Mouse (Mus musculus): ENCODE measurements at regions not wholly inside any gene's neighbourhood (a gene's known extent, or its start where the extent isn't known, plus 50 kb on each side); places are given as distances from the start of the nearest gene placed in this dataset.

DNA sequence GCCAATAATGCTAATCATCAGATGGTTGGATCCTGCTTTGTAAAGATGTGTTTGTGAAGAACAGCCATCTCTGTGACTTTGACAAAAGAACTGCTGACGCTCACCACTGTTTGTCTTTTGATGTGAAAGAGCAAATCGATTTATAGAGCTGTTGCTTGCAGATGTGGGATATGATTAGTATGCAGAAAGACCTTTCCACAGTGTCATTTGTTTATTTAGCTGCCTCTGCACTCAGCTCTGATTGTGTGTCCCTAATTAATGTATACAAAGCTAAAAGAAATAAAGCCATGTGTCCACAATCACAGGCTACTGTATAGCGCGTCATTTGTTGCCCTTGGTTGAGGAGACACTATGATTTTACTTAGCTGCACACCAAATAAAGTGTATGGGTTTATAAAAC is 343.6 kb downstream of the Rpl36a-ps1 start:
- no peaks in the 10 kb centered on the region for H3K9me3 ChIP-seq (ENCODE audit: control insufficient read depth, low read length)

GRCm38 (mm10) chr14:98647614-98648013 is 346.5 kb downstream of the Rpl36a-ps1 start:
- no peak for ATAC-seq (ENCODE audit: insufficient number of reproducible peaks, insufficient read depth, low FRiP score, low read depth)
- Histone ChIP-seq H3K4me2 (ENCODE audit: low read length) (no peak overlapping the region), H3K4me3 (ENCODE audit: control insufficient read depth in 1 of 2, insufficient read depth in 1 of 2, low read depth in 1 of 2, low read length in 2 of 2) (no peak overlapping the region), H3K36me3 (ENCODE audit: control insufficient read depth, insufficient read depth, low read length) (no peaks in the 10 kb centered on the region), H3K9ac (ENCODE audit: low read length) (no peak overlapping the region), H3K4me1 (ENCODE audit: control insufficient read depth in 2 of 2, insufficient read depth in 2 of 2, low read length in 2 of 2) (no peaks in the 10 kb centered on the region), H3K9me3 (ENCODE audit: control insufficient read depth, low read length) (no peaks in the 10 kb centered on the region), H3K27me3 (ENCODE audit: control insufficient read depth, insufficient read depth, low read length) (no peaks in the 10 kb centered on the region), H3K27ac (replicated peaks in 1 of 2; ENCODE audit: control insufficient read depth in 1 of 2, insufficient read depth in 1 of 2, low read depth in 2 of 2, low read length in 2 of 2) (no peak overlapping the region)
- 81% methylated on average over 4 of the region's 4 CpGs for WGBS

More for the DNA sequence above, 343.6 kb downstream of the Rpl36a-ps1 start:
- H3K9ac ChIP-seq (ENCODE audit: low read length), result no peak overlapping the region
- H3K27me3 ChIP-seq (ENCODE audit: control insufficient read depth, insufficient read depth, low read length), result no peaks in the 10 kb centered on the region
- H3K4me2 ChIP-seq (ENCODE audit: low read length), result no peak overlapping the region
- H3K27ac ChIP-seq (replicated peaks in 1 of 2; ENCODE audit: control insufficient read depth in 1 of 2, insufficient read depth in 1 of 2, low read depth in 2 of 2, low read length in 2 of 2), result no peak overlapping the region
- no peak overlapping the region for H3K4me3 ChIP-seq (ENCODE audit: control insufficient read depth in 1 of 2, insufficient read depth in 1 of 2, low read depth in 1 of 2, low read length in 2 of 2)
- no peaks in the 10 kb centered on the region for H3K36me3 ChIP-seq (ENCODE audit: control insufficient read depth, insufficient read depth, low read length)
- H3K4me1 ChIP-seq (ENCODE audit: control insufficient read depth in 2 of 2, insufficient read depth in 2 of 2, low read length in 2 of 2), result no peaks in the 10 kb centered on the region
- WGBS, result 80% methylated on average over 4 of the region's 4 CpGs
- no peak for ATAC-seq (ENCODE audit: insufficient number of reproducible peaks, insufficient read depth, low FRiP score, low read depth)

- Histone ChIP-seq H3K4me1 (ENCODE audit: control insufficient read depth in 2 of 2, insufficient read depth in 2 of 2, low read length in 2 of 2) (no peaks in the 10 kb centered on the region), H3K4me3 (ENCODE audit: control insufficient read depth in 1 of 2, insufficient read depth in 1 of 2, low read depth in 1 of 2, low read length in 2 of 2) (no peak overlapping the region), H3K9me3 (ENCODE audit: control insufficient read depth, low read length) (no peaks in the 10 kb centered on the region), H3K9ac (ENCODE audit: low read length) (no peak overlapping the region), H3K27ac (replicated peaks in 1 of 2; ENCODE audit: control insufficient read depth in 1 of 2, insufficient read depth in 1 of 2, low read depth in 2 of 2, low read length in 2 of 2) (no peak overlapping the region), H3K4me2 (ENCODE audit: low read length) (no peak overlapping the region), H3K27me3 (ENCODE audit: control insufficient read depth, insufficient read depth, low read length) (no peaks in the 10 kb centered on the region), H3K36me3 (ENCODE audit: control insufficient read depth, insufficient read depth, low read length) (no peaks in the 10 kb centered on the region)
- no peak for ATAC-seq (ENCODE audit: insufficient number of reproducible peaks, insufficient read depth, low FRiP score, low read depth)
- 70% methylated on average over 1 of the region's 1 CpGs for WGBS
Measured at GRCm38 (mm10) chr14:98643756-98644155, 350.4 kb downstream of the Rpl36a-ps1 start.

DNA sequence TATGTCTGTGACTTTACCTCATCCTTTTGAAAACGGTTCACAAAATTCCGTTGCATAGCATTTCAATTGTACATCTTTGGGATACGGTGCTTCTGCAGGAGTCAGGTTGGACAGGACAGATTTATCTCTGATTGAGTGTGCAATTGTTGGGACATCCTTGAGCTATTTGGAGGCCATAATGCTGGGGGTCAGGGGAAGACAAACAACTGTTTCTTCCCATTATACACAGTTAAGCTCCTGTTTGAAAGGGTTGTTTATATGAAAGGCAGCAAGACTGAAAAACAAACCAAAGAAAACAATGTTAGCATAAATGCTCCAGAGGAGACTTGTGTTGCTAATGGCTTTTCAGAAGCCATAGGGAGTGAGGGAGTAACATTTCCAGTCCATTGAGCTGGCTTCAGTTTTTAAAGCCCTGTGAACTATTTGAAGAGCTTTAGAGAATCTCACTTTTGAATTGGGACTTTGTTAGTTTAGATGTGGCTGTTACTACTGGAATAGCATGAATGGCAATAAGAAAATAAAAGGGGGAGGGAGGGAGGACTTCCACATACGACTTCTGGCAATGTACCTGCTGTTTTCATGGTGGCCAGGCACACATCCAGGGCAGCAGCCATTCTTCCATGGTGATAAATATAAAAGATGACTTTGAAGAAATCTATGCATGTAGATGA is 351.3 kb downstream of the Rpl36a-ps1 start:
- Histone ChIP-seq H3K4me2 (ENCODE audit: low read length) (no peak overlapping the region), H3K4me3 (ENCODE audit: control insufficient read depth in 1 of 2, insufficient read depth in 1 of 2, low read depth in 1 of 2, low read length in 2 of 2) (no peak overlapping the region), H3K36me3 (ENCODE audit: control insufficient read depth, insufficient read depth, low read length) (no peaks in the 10 kb centered on the region), H3K9ac (ENCODE audit: low read length) (no peak overlapping the region), H3K27me3 (ENCODE audit: control insufficient read depth, insufficient read depth, low read length) (no peaks in the 10 kb centered on the region), H3K4me1 (ENCODE audit: control insufficient read depth in 2 of 2, insufficient read depth in 2 of 2, low read length in 2 of 2) (no peaks in the 10 kb centered on the region), H3K27ac (replicated peaks in 1 of 2; ENCODE audit: control insufficient read depth in 1 of 2, insufficient read depth in 1 of 2, low read depth in 2 of 2, low read length in 2 of 2) (no peak overlapping the region), H3K9me3 (ENCODE audit: control insufficient read depth, low read length) (no peaks in the 10 kb centered on the region)
- WGBS, result 72% methylated on average over 4 of the region's 4 CpGs
- ATAC-seq (ENCODE audit: insufficient number of reproducible peaks, insufficient read depth, low FRiP score, low read depth), result no peak

- Histone ChIP-seq H3K27ac (replicated peaks in 1 of 2; ENCODE audit: control insufficient read depth in 1 of 2, insufficient read depth in 1 of 2, low read depth in 2 of 2, low read length in 2 of 2) (no peak overlapping the region), H3K4me3 (ENCODE audit: control insufficient read depth in 1 of 2, insufficient read depth in 1 of 2, low read depth in 1 of 2, low read length in 2 of 2) (no peak overlapping the region), H3K27me3 (ENCODE audit: control insufficient read depth, insufficient read depth, low read length) (no peaks in the 10 kb centered on the region), H3K4me2 (ENCODE audit: low read length) (no peak overlapping the region), H3K36me3 (ENCODE audit: control insufficient read depth, insufficient read depth, low read length) (no peaks in the 10 kb centered on the region), H3K4me1 (ENCODE audit: control insufficient read depth in 2 of 2, insufficient read depth in 2 of 2, low read length in 2 of 2) (peaks cover 0 to 3% of the 10 kb centered on the region in 2 experiments; a peak in 2 of 4 replicates), H3K9me3 (ENCODE audit: control insufficient read depth, low read length) (no peaks in the 10 kb centered on the region), H3K9ac (ENCODE audit: low read length) (no peak overlapping the region)
- no peak for ATAC-seq (ENCODE audit: insufficient number of reproducible peaks, insufficient read depth, low FRiP score, low read depth)
- WGBS, result 68% methylated on average over 4 of the region's 4 CpGs
Measured at GRCm38 (mm10) chr14:98629026-98629425, 365.1 kb downstream of the Rpl36a-ps1 start.

DNA sequence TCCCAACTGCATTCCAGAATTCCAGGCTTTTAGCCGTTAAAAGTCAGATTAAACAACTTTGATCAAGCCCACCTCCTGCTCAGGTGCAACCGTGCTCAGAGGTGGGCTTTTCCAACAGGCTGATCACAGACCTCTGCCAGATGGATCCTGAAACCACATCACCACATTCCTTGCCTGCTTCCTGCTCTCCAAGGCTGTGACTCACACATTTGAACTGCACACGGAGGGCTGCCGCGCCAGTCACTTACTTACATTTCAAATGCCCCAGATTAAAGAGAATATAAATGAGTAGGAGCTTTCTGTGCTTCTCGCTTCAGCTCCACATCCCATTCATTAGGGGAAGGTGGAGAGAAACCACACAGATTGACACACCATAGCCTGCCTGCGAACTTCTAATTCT is 367.6 kb downstream of the Rpl36a-ps1 start:
- ATAC-seq (ENCODE audit: insufficient number of reproducible peaks, insufficient read depth, low FRiP score, low read depth), result no peak

GRCm38 (mm10) chr14:98625867-98626266 is 368.3 kb downstream of the Rpl36a-ps1 start:
- Histone ChIP-seq H3K9me3 (ENCODE audit: control insufficient read depth, low read length) (no peaks in the 10 kb centered on the region), H3K4me3 (ENCODE audit: control insufficient read depth in 1 of 2, insufficient read depth in 1 of 2, low read depth in 1 of 2, low read length in 2 of 2) (no peak overlapping the region), H3K4me2 (ENCODE audit: low read length) (no peak overlapping the region), H3K27ac (replicated peaks in 1 of 2; ENCODE audit: control insufficient read depth in 1 of 2, insufficient read depth in 1 of 2, low read depth in 2 of 2, low read length in 2 of 2) (no peak overlapping the region), H3K27me3 (ENCODE audit: control insufficient read depth, insufficient read depth, low read length) (no peaks in the 10 kb centered on the region), H3K36me3 (ENCODE audit: control insufficient read depth, insufficient read depth, low read length) (no peaks in the 10 kb centered on the region), H3K4me1 (ENCODE audit: control insufficient read depth in 2 of 2, insufficient read depth in 2 of 2, low read length in 2 of 2) (peaks cover 0 to 3% of the 10 kb centered on the region in 2 experiments; a peak in 2 of 4 replicates), H3K9ac (ENCODE audit: low read length) (no peak overlapping the region)
- ATAC-seq (ENCODE audit: insufficient number of reproducible peaks, insufficient read depth, low FRiP score, low read depth), result no peak
- 81% methylated on average over 4 of the region's 4 CpGs for WGBS

More for the DNA sequence above, 367.6 kb downstream of the Rpl36a-ps1 start:
- H3K27me3 ChIP-seq (ENCODE audit: control insufficient read depth, insufficient read depth, low read length), result no peaks in the 10 kb centered on the region
- H3K4me3 ChIP-seq (ENCODE audit: control insufficient read depth in 1 of 2, insufficient read depth in 1 of 2, low read depth in 1 of 2, low read length in 2 of 2), result peak overlapping the region in 1 of 2 experiments; percentile 3; a peak in 1 of 4 replicates
- no peaks in the 10 kb centered on the region for H3K9me3 ChIP-seq (ENCODE audit: control insufficient read depth, low read length)
- H3K36me3 ChIP-seq (ENCODE audit: control insufficient read depth, insufficient read depth, low read length), result no peaks in the 10 kb centered on the region
- peaks cover 0 to 3% of the 10 kb centered on the region in 2 experiments; a peak in 2 of 4 replicates for H3K4me1 ChIP-seq (ENCODE audit: control insufficient read depth in 2 of 2, insufficient read depth in 2 of 2, low read length in 2 of 2)
- WGBS, result 10% methylated on average over 7 of the region's 7 CpGs
- no peak overlapping the region for H3K27ac ChIP-seq (replicated peaks in 1 of 2; ENCODE audit: control insufficient read depth in 1 of 2, insufficient read depth in 1 of 2, low read depth in 2 of 2, low read length in 2 of 2)
- peak overlapping the region; percentile 49 for H3K4me2 ChIP-seq (ENCODE audit: low read length)
- H3K9ac ChIP-seq (ENCODE audit: low read length), result no peak overlapping the region

DNA sequence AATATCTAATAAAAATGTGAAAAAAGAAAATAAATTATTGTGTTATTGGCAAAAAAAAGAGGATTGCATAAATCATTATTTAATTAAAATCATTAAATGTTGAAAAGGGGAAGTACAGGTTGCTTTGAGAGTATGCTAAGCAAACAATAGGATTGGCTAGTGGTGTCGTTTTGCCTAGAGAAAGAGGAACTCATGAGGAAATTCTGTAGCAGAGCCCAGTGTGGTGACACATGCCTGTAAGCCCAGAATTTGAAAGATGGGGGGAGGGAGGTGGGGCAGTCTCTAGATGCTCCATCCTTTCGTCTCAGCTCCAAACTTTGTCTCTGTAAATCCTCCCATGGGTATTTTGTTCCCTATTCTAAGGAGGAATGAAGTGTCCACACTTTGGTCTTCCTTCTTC is 388.3 kb downstream of the Rpl36a-ps1 start:
- H3K36me3 ChIP-seq (ENCODE audit: control insufficient read depth, insufficient read depth, low read length), result no peaks in the 10 kb centered on the region
- H3K4me3 ChIP-seq (ENCODE audit: control insufficient read depth in 1 of 2, insufficient read depth in 1 of 2, low read depth in 1 of 2, low read length in 2 of 2), result no peak overlapping the region
- no peak overlapping the region for H3K27ac ChIP-seq (replicated peaks in 1 of 2; ENCODE audit: control insufficient read depth in 1 of 2, insufficient read depth in 1 of 2, low read depth in 2 of 2, low read length in 2 of 2)
- no peak overlapping the region for H3K9ac ChIP-seq (ENCODE audit: low read length)
- WGBS, result 63% methylated on average over 2 of the region's 2 CpGs
- H3K4me1 ChIP-seq (ENCODE audit: control insufficient read depth in 2 of 2, insufficient read depth in 2 of 2, low read length in 2 of 2), result no peaks in the 10 kb centered on the region
- no peak for ATAC-seq (ENCODE audit: insufficient number of reproducible peaks, insufficient read depth, low FRiP score, low read depth)
- no peak overlapping the region for H3K4me2 ChIP-seq (ENCODE audit: low read length)
- H3K9me3 ChIP-seq (ENCODE audit: control insufficient read depth, low read length), result no peaks in the 10 kb centered on the region
- no peaks in the 10 kb centered on the region for H3K27me3 ChIP-seq (ENCODE audit: control insufficient read depth, insufficient read depth, low read length)
